In the genomic region with DNA sequence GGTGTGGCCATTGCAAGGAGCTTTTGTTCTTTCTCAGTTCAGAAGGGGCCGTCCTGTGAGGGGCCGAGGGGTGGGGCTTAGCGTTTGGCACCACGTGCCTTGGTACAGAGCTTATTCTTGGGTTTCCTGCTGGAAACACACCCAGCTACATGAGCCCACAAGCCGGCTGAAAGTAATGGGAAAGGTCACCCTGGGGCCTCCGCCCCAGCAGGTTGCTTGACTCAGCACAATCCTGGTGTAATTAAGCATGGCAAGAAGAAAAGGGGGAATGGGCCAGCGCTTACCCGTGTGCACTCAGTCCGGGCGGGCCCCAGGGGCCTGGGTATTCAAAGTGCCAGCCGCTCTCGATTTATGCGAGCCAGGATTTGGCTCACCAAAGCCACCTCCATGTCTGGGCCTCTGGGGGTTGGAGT, we compare ENCODE assay signal across 9 mouse cellular contexts. TPM values are rescaled to one million over a fixed set of nuclear protein-coding genes. Genes with fewer than 3 reads are reported as not detected.
DNase-seq lines count a peak whose midpoint lies in the region; ATAC-seq and TF ChIP-seq lines count a peak whose summit lies in the region.
"Had no signal": no experiment of that assay in that cellular context is flagged by ENCODE, and none has a peak within 500 bp of the region (broad histone marks: within the 10 kb centered on the region; RNA-seq: fewer than 3 reads in every experiment).

No protein-coding gene starts in this region.

- H3K9ac ChIP-seq in hindbrain, embryonic 15.5 days, result no peak overlapping the region

- intact Hi-C loops in heart, postnatal 10 days (cut with DNase I), result no loop called here

- peak overlapping the region; percentile 49 for H3K4me3 ChIP-seq in E14TG2a.4 (replicated peaks; ENCODE audit: low read length)
- peak overlapping the region; percentile 8; the same call in 1 of the 2 replicates for H3K4me3 ChIP-seq in embryonic facial prominence, embryonic 10.5 days
- H3K4me3 ChIP-seq in hindbrain, embryonic 15.5 days, result no peak overlapping the region
- H3K4me3 ChIP-seq in midbrain, embryonic 10.5 days, result peak overlapping the region; percentile 23; the same call in 1 of the 2 replicates

- peaks cover 2% of the 10 kb centered on the region; the same call in 1 of the 2 replicates for H3K27me3 ChIP-seq in E14TG2a.4 (ENCODE audit: insufficient read depth, low read length)
- no peaks in the 10 kb centered on the region; the same call in 1 of the 2 replicates for H3K27me3 ChIP-seq in embryonic facial prominence, embryonic 10.5 days (replicated peaks; ENCODE audit: low read depth, poor library complexity, severe bottlenecking)
- H3K27me3 ChIP-seq in hindbrain, embryonic 15.5 days, result peaks cover 2% of the 10 kb centered on the region; the same call in 1 of the 2 replicates
- peaks cover 41% of the 10 kb centered on the region for H3K27me3 ChIP-seq in midbrain, embryonic 10.5 days (ENCODE audit: low read depth, poor library complexity, severe bottlenecking)

- H3K4me2 ChIP-seq in hindbrain, embryonic 15.5 days, result peak overlapping the region; percentile 36

- WGBS in embryonic facial prominence, embryonic 10.5 days, result 18% methylated on average over 13 of the region's 13 CpGs
- WGBS in hindbrain, embryonic 15.5 days, result 11% methylated on average over 13 of the region's 13 CpGs
- 18% methylated on average over 13 of the region's 13 CpGs for WGBS in midbrain, embryonic 10.5 days

- H3K27ac ChIP-seq in embryonic facial prominence, embryonic 10.5 days (replicated peaks), result peak overlapping the region; percentile 26
- no peak overlapping the region for H3K27ac ChIP-seq in hindbrain, embryonic 15.5 days (replicated peaks)
- H3K27ac ChIP-seq in midbrain, embryonic 10.5 days (replicated peaks), result peak overlapping the region; percentile 7; the same call in 1 of the 2 replicates

- H3K4me1 ChIP-seq in E14TG2a.4 (replicated peaks; ENCODE audit: low read depth, low read length), result peaks cover 27% of the 10 kb centered on the region
- H3K4me1 ChIP-seq in embryonic facial prominence, embryonic 10.5 days, result peaks cover 49% of the 10 kb centered on the region
- H3K4me1 ChIP-seq in hindbrain, embryonic 15.5 days (replicated peaks), result peaks cover 6% of the 10 kb centered on the region; the same call in 1 of the 2 replicates
- peaks cover 27% of the 10 kb centered on the region for H3K4me1 ChIP-seq in midbrain, embryonic 10.5 days

- H3K36me3 ChIP-seq in E14TG2a.4 (ENCODE audit: insufficient read depth, low read length), result no peaks in the 10 kb centered on the region
- H3K36me3 ChIP-seq in embryonic facial prominence, embryonic 10.5 days (replicated peaks), result no peaks in the 10 kb centered on the region
- H3K36me3 ChIP-seq in hindbrain, embryonic 15.5 days, result no peaks in the 10 kb centered on the region
- H3K36me3 ChIP-seq in midbrain, embryonic 10.5 days, result no peaks in the 10 kb centered on the region

- peak; percentile 67 for DNase-seq in embryonic facial prominence, embryonic 10.5 days (ENCODE audit: low spot score)
- DNase-seq in midbrain, embryonic 10.5 days (ENCODE audit: low spot score), result peak; percentile 66
- no peak for DNase-seq in urinary bladder, postnatal 4 days (ENCODE audit: low spot score in 2 of 2)
- DNase-seq in gastrocnemius, postnatal 25 days, result no peak
- no peak for DNase-seq in left cerebral cortex, adult 9 months (ENCODE audit: low spot score in 2 of 2)
- DNase-seq in heart, postnatal 10 days, result no peak

- ATAC-seq in hindbrain, embryonic 15.5 days (ENCODE audit: low FRiP score, low read depth), result peak; percentile 87
- ATAC-seq: inflammation-experienced regulatory T-cells, adult 6 months had no signal

- 0 out of 2 replicates have a peak, but pooled peaks cover 8% of the 10 kb centered on the region for H3K9me3 ChIP-seq in E14TG2a.4 (ENCODE audit: low read length)
- H3K9me3 ChIP-seq in embryonic facial prominence, embryonic 10.5 days, result no peaks in the 10 kb centered on the region
- H3K9me3 ChIP-seq in hindbrain, embryonic 15.5 days, result no peaks in the 10 kb centered on the region
- H3K9me3 ChIP-seq in midbrain, embryonic 10.5 days (replicated peaks), result no peaks in the 10 kb centered on the region

- no peak for TF ChIP-seq CTCF in E14TG2a.4 (conservative IDR thresholded peaks at IDR 0.05; ENCODE audit: low read length)

RNA-seq across cellular contexts. Expression of a gene that starts 30.5 kb away (rescaled TPM):
- 12.6 and 23.6 TPM in 2 replicates for polyA plus RNA-seq in embryonic facial prominence, embryonic 10.5 days (2016; fragmentation: Nextera tagmentation; extraction: Ambion mirVana)
- 12.5 and 13.0 TPM in 2 replicates for polyA plus RNA-seq in hindbrain, embryonic 15.5 days (2015; fragmentation: Nextera tagmentation; extraction: Ambion mirVana)
- polyA plus RNA-seq in midbrain, embryonic 10.5 days (2016; fragmentation: Nextera tagmentation; extraction: Ambion mirVana), result 15.0 and 19.6 TPM in 2 replicates
- total RNA-seq in gastrocnemius, postnatal 25 days (2021), result 10 to 100 TPM in 1 of 2 experiments, 1 to 10 TPM in 1; 9.5 to 13.2 TPM
- 10 to 100 TPM; 16.2 to 20.4 TPM for total RNA-seq in heart, postnatal 10 days (2021)
- polyA plus RNA-seq: inflammation-experienced regulatory T-cells, adult 6 months had no signal

Comparison
In these comparisons a context has a peak if more than half of its experiments do, and no peak if none do; other contexts are left out.
1. DNase-seq: peak in embryonic facial prominence, embryonic 10.5 days (single experiment) and midbrain, embryonic 10.5 days (single experiment); none in urinary bladder, postnatal 4 days (0 of 2), gastrocnemius, postnatal 25 days (single experiment), left cerebral cortex, adult 9 months (0 of 2) and heart, postnatal 10 days (0 of 2).